Mouse (Mus musculus) liver, postnatal 0 days (tissue): ENCODE measurements around the gene Fads3. TPM values are rescaled to one million over a fixed set of nuclear protein-coding genes. Genes with fewer than 3 reads are reported as not detected.

Experiments
- ATAC-seq: fragments of 200-750 bp; cut with Nextera tagmentation; 2 replicates; pipeline ENCODE4 v1.8.0; 2017; ENCODE audit warnings: mild to moderate bottlenecking, moderate library complexity
- DNase-seq: peaks from one replicate; pipeline ENCODE4 v3.0.0-alpha.2; 2016
- H3K27ac ChIP-seq: fragments of 300-500 bp; sonication (generic); 2 replicates; pipeline ENCODE4 v1.5.1; 2014; ENCODE audit warnings: antibody characterized with exemption, moderate library complexity, mild to moderate bottlenecking, low read depth
- H3K27me3 ChIP-seq: fragments of 300-500 bp; sonication (generic); 2 replicates; pipeline ENCODE4 v1.6.1; 2014; ENCODE audit warnings: low read length, control low read depth, mixed read lengths; ENCODE audit not compliant: insufficient read depth
- H3K36me3 ChIP-seq: fragments of 300-500 bp; sonication (generic); replicated peaks from 2 replicates; pipeline ENCODE4 v1.6.1; 2014; ENCODE audit warnings: mild to moderate bottlenecking, control low read depth, low read length, moderate library complexity, mixed read lengths; ENCODE audit not compliant: insufficient read depth
- H3K4me1 ChIP-seq: fragments of 300-500 bp; sonication (generic); 2 replicates; pipeline ENCODE4 v1.6.1; 2014; ENCODE audit warnings: antibody characterized with exemption, mild to moderate bottlenecking, control low read depth; ENCODE audit not compliant: insufficient read depth
- H3K4me2 ChIP-seq: fragments of 300-500 bp; sonication (generic); 2 replicates; pipeline ENCODE4 v1.6.1; 2014; ENCODE audit warnings: low read depth, mild to moderate bottlenecking, low read length, moderate library complexity, mixed read lengths
- H3K4me3 ChIP-seq: fragments of 300-500 bp; sonication (generic); 2 replicates; pipeline ENCODE4 v1.5.1; 2014; ENCODE audit warnings: low read depth, low read length
- H3K9ac ChIP-seq: fragments of 300-500 bp; sonication (generic); replicated peaks from 2 replicates; pipeline ENCODE4 v1.6.1; 2014; ENCODE audit warnings: mild to moderate bottlenecking, moderate library complexity
- H3K9me3 ChIP-seq: fragments of 300-500 bp; sonication (generic); 2 replicates; pipeline ENCODE4 v1.6.1; 2016; ENCODE audit warnings: mild to moderate bottlenecking, control low read depth, low read length, mixed read lengths
- CTCF ChIP-seq: sonication (generic); IDR thresholded peaks from 2 replicates; pipeline ENCODE4 v1.5.1; 2016; ENCODE audit warnings: antibody characterized with exemption, low read depth
- EP300 ChIP-seq: IDR thresholded peaks from 2 replicates; pipeline ENCODE4 v1.6.1; 2016; ENCODE audit warnings: antibody characterized with exemption, low read depth, mild to moderate bottlenecking
- WGBS: fragments of 180-500 bp; shearing (Covaris S2); extraction: QIAGEN DNeasy Blood & Tissue Kit; methylation state at CpG from one replicate; pipeline ENCODE4 v1.1.7; 2014; ENCODE audit not compliant: insufficient replicate concordance; 5-methylcytosine and 5-hydroxymethylcytosine counted together
- polyA plus RNA-seq: library from polyadenylated mRNA; unstranded; fragments of >200 nt; fragmentation: Nextera tagmentation; extraction: Ambion mirVana; gene quantifications from 2 replicates; pipeline ENCODE4 v1.2.1, GENCODE M21; 2015

The Fads3 gene
- polyA plus RNA-seq, 1 experiment from 2014 or later: 1.7 TPM

DNA sequence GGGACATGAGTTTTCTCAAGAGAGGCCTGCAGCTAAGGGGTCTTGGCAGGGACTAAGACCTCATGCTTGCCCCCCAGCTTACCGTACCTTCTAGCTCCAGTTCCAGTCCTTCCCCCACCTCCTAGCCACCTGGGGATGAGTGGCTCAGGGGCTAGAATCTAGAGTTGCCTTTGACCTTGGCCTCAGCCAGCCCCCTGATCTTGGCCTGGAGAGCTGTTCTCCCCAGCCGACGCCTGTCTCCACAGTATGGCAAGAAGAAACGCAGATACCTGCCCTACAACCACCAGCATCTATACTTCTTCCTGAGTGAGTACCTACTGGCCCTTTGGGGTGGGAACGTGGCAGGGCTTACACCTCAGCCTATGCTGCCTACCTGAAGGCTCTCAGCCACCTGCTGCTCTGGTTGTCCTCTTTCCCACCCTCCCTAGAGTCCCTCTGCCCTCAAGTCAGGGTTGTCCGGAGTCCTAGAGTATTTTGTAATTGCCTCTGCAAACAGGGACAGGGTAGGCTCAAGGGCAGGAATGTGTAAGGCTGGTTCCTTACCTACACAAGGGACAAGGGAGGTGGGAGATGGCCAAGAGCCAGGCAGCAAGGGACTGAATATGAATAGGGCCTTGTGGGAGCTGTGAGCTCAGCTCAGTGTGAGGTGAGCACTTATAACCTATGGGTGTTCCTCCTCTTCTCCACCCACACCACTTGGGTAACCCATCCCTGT is 13.1 kb downstream of the Fads3 start:
- TF ChIP-seq CTCF (no peak), EP300 (no peak)
- ATAC-seq: no peak
- 85% methylated on average over 6 of the region's 6 CpGs for WGBS
- no peak for DNase-seq
- H3K4me2 ChIP-seq: no peak overlapping the region
- H3K27ac ChIP-seq: 0 out of 2 replicates have a peak overlapping the region, but pooled peaks have one; percentile 3
- no peaks in the 10 kb centered on the region for H3K27me3 ChIP-seq
- H3K9me3 ChIP-seq: no peaks in the 10 kb centered on the region
- peaks cover 2% of the 10 kb centered on the region; the same call in 1 of the 2 replicates for H3K36me3 ChIP-seq
- no peak overlapping the region for H3K4me3 ChIP-seq
- peaks cover 12% of the 10 kb centered on the region for H3K4me1 ChIP-seq
- no peak overlapping the region for H3K9ac ChIP-seq

DNA sequence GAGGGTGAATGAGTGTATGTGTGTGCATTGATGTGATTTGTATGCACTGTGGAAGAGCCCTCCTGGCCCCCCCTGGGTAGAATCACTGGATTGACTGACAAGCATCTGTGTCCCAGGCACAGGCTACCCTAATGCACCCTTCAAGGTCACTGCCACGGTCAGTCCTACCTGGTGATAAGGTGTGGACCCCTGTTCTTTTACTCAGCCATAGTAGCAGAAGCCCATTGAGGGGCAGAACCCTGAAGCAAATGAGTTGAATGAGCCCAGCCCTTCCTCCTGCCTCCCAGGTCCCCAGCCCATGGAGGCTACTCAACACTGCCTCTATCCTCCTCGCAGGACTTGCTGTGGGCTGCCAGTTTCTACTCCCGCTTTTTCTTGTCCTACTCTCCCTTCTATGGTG is 13.9 kb downstream of the Fads3 start:
- Histone ChIP-seq H3K4me2 (no peak overlapping the region), H3K9me3 (no peaks in the 10 kb centered on the region), H3K27ac (no peak overlapping the region), H3K27me3 (no peaks in the 10 kb centered on the region), H3K9ac (no peak overlapping the region), H3K36me3 (peaks cover 2% of the 10 kb centered on the region; the same call in 1 of the 2 replicates), H3K4me3 (no peak overlapping the region), H3K4me1 (peaks cover 17% of the 10 kb centered on the region)
- ATAC-seq (no peak), DNase-seq (no peak)
- WGBS: 70% methylated on average over 3 of the region's 3 CpGs
- TF ChIP-seq CTCF (no peak), EP300 (no peak)

DNA sequence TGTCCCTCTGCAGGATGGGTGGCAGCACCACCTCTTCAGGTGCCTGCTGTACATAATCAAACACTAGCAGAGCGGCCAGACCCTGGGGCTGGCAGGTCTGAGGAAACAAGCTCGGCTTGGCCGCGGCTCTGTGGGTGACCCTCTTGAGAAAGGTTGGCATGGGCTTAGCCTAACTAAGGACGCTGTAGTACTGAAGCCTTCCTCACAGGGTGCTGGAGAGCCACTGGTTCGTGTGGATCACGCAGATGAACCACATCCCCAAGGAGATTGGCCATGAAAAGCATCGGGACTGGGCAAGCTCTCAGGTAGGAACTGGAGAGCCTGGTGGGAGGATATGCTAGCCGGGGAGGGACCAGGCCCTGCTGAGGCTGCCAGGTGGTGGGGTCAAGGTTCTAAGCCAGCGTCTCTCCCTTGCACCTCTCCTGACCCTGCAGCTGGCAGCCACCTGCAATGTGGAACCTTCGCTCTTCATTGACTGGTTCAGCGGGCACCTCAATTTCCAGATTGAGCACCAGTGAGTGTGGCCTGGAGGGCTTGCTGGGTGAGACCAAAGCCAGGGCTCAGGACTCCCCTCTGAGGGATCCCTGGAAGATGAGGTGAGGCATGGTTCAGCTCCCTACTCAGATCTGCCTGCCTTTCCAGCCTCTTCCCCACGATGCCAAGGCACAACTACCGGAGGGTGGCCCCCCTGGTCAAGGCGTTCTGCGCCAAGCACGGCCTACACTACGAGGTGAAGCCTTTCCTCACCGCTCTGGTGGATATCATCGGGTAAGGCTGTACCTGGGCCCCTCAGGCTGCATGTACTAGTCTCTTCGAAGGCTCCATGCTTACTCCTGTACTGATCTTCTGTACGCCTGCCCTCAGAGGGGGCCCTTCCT is 14.7 kb downstream of the Fads3 start:
- H3K4me1 ChIP-seq: peaks cover 23% of the 10 kb centered on the region
- H3K27me3 ChIP-seq: no peaks in the 10 kb centered on the region
- WGBS: 76% methylated on average over 22 of the region's 22 CpGs
- no peak overlapping the region for H3K9ac ChIP-seq
- no peak for TF ChIP-seq EP300
- TF ChIP-seq CTCF: no peak
- ATAC-seq (no peak), DNase-seq (no peak)
- no peak overlapping the region for H3K4me2 ChIP-seq
- no peaks in the 10 kb centered on the region for H3K9me3 ChIP-seq
- no peak overlapping the region for H3K27ac ChIP-seq
- H3K36me3 ChIP-seq: peaks cover 2% of the 10 kb centered on the region; the same call in 1 of the 2 replicates
- H3K4me3 ChIP-seq: no peak overlapping the region

DNA sequence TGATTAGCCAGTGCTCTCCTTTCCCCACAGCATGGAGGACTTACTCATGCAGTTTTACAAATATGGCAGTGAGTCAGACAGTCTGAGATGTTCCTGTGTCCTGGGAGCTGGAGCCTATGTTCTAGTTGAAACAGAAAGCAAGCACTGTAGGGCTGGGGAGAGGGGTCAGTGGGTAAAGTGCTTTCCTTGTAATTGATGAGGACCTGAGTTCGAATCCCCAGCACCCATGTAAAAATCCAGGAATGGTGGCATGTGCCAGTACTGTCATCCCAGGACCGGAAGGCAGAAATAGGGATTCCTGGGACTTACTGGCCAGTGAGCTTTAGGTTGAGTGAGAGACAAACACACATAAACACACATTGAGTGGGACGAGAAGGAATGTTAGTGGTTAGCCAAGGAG is 15.3 kb downstream of the Fads3 start:
- WGBS: 71% methylated on average over 3 of the region's 3 CpGs
- no peak for ATAC-seq
- H3K27ac ChIP-seq: 0 out of 2 replicates have a peak overlapping the region, but pooled peaks have one; percentile 30
- H3K9me3 ChIP-seq: no peaks in the 10 kb centered on the region
- no peak for DNase-seq
- H3K36me3 ChIP-seq: peaks cover 2% of the 10 kb centered on the region; the same call in 1 of the 2 replicates
- no peak overlapping the region for H3K4me2 ChIP-seq
- no peak overlapping the region for H3K9ac ChIP-seq
- no peak for TF ChIP-seq CTCF
- TF ChIP-seq EP300: no peak
- H3K27me3 ChIP-seq: no peaks in the 10 kb centered on the region
- no peak overlapping the region for H3K4me3 ChIP-seq
- peaks cover 25% of the 10 kb centered on the region for H3K4me1 ChIP-seq

DNA sequence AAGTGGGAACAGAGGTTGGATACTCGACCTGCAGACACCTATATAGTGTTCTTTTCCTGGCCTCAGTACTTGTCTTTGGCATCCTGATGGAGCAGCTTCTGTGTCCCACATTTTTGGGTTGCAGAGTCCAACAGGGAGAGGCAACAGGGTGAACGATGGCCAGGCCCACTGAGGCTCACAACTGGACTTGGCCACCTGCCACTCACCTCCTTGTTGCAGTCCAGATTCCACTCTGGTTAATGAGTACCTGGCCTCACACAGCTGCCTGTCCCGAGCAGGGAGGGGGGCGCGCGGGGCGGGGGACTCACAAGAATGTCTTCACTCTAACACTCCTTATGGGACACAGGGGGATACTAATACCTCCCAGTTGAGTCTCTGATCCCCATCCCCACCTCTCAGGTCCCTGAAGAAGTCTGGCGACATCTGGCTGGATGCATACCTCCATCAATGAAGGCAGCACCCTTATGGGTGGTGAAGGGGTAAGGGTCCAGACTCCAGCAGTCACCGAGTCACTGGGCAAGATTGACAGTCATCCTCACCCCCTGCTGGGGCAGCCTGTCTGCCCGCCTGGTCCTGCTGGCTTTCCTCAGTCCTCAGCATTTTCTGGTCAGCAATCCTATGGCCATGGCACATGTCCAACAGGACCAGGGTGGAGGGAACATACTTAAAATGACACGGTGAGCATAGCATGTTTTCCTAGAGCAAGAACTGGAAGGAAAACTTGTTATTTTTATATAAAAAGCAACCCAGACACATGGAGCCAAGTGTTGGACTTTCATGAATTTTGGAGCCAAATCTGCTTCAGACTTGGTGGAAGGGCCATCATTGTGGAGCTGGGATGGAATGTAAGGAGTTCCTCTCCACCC is 16.4 kb downstream of the Fads3 start:
- Histone ChIP-seq H3K9ac (no peak overlapping the region), H3K4me1 (peaks cover 29% of the 10 kb centered on the region), H3K27me3 (no peaks in the 10 kb centered on the region), H3K4me3 (no peak overlapping the region), H3K36me3 (peaks cover 5% of the 10 kb centered on the region; the same call in 1 of the 2 replicates), H3K27ac (peak overlapping the region; percentile 30; the same call in 1 of the 2 replicates), H3K9me3 (no peaks in the 10 kb centered on the region), H3K4me2 (peak overlapping the region; percentile 42)
- DNase-seq (peak; percentile 81), ATAC-seq (peak; percentile 53; the same call in 1 of the 2 replicates)
- no peak for TF ChIP-seq EP300
- no peak for TF ChIP-seq CTCF
- 59% methylated on average over 11 of the region's 11 CpGs for WGBS
